In the genomic region with DNA sequence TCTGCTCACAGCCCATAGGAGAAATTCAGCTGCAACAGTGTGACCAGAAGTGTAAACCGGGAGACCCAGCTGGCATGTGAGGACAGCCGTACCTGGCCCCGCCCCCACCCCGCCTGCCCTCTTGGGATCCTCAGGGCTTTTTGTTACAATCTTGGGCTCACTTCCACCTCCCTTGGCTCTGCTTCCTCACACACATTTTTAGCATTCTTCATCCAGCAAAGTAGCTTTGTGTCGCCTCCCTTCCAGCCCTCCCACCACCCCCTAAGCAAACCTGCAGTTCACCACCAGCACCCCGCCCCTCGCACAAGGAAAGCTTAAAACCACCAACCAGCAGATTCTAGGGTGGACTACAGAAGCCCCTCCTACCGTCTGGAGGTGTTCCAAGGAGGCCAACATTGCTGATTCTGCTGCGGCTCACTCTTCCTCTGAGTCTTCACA, we compare ENCODE assay signal across 8 mouse cellular contexts.
DNase-seq lines count a peak whose midpoint lies in the region; ATAC-seq and TF ChIP-seq lines count a peak whose summit lies in the region.

No protein-coding gene starts in this region.

- peaks cover 3% of the 10 kb centered on the region; the same call in 1 of the 2 replicates for H3K4me1 ChIP-seq in heart, embryonic 11.5 days (ENCODE audit: control insufficient read depth, insufficient read depth, low read length)
- peaks cover 15% of the 10 kb centered on the region for H3K4me1 ChIP-seq in intestine, embryonic 16.5 days (ENCODE audit: control insufficient read depth, insufficient read depth, low read length)
- peaks cover 14% of the 10 kb centered on the region for H3K4me1 ChIP-seq in lung, embryonic 14.5 days (ENCODE audit: insufficient read depth)

- H3K4me2 ChIP-seq in heart, embryonic 11.5 days = peak overlapping the region; percentile 23; the same call in 1 of the 2 replicates
- H3K4me2 ChIP-seq in intestine, embryonic 16.5 days (ENCODE audit: low read depth, low read length) = peak overlapping the region; percentile 39
- H3K4me2 ChIP-seq in lung, embryonic 14.5 days = peak overlapping the region; percentile 40

- no peaks in the 10 kb centered on the region for H3K36me3 ChIP-seq in heart, embryonic 11.5 days (ENCODE audit: control insufficient read depth, insufficient read depth, low read length)
- no peaks in the 10 kb centered on the region for H3K36me3 ChIP-seq in intestine, embryonic 16.5 days (ENCODE audit: control insufficient read depth, insufficient read depth, low read length)
- H3K36me3 ChIP-seq in lung, embryonic 14.5 days (ENCODE audit: insufficient read depth) = no peaks in the 10 kb centered on the region

- H3K4me3 ChIP-seq in heart, embryonic 11.5 days (ENCODE audit: low read depth, low read length) = no peak overlapping the region
- no peak overlapping the region for H3K4me3 ChIP-seq in intestine, embryonic 16.5 days (ENCODE audit: low read length)
- no peak overlapping the region for H3K4me3 ChIP-seq in lung, embryonic 14.5 days (ENCODE audit: low read depth, low read length)

- peak; percentile 55 for ATAC-seq in heart, embryonic 11.5 days (replicated peaks; ENCODE audit: insufficient number of reproducible peaks, low FRiP score, low TSS enrichment)
- ATAC-seq in intestine, embryonic 16.5 days = peak; percentile 62
- ATAC-seq in lung, embryonic 14.5 days (ENCODE audit: insufficient read depth) = peak; percentile 92
- ATAC-seq in inflammation-experienced regulatory T-cells, adult 6 months = no peak

- TF ChIP-seq CTCF in lung, embryonic 14.5 days (IDR thresholded peaks at IDR 0.05; ENCODE audit: low read depth) = no peak

- 15% methylated on average over 9 of the region's 9 CpGs for WGBS in heart, embryonic 11.5 days (ENCODE audit: insufficient replicate concordance)
- WGBS in intestine, embryonic 16.5 days = 17% methylated on average over 9 of the region's 9 CpGs
- 17% methylated on average over 9 of the region's 9 CpGs for WGBS in lung, embryonic 14.5 days

- DNase-seq in heart, adult 18-20 months = no peak
- DNase-seq in embryo, embryonic 11 days = peak; percentile 30
- peak; percentile 80 for DNase-seq in lung, embryonic 14.5 days
- DNase-seq in adrenal gland, adult 18-20 months (ENCODE audit: low spot score in 2 of 2) = no peak
- DNase-seq in left cerebral cortex, adult 8-10 months (ENCODE audit: low spot score in 2 of 2) = no peak

- 0 out of 2 replicates have a peak overlapping the region, but pooled peaks have one; percentile 10 for H3K27ac ChIP-seq in heart, embryonic 11.5 days (ENCODE audit: low read depth, low read length)
- no peak overlapping the region for H3K27ac ChIP-seq in intestine, embryonic 16.5 days (ENCODE audit: low read length)
- peak overlapping the region; percentile 86 for H3K27ac ChIP-seq in lung, embryonic 14.5 days (ENCODE audit: low read depth)

- H3K9me3 ChIP-seq in heart, embryonic 11.5 days (replicated peaks; ENCODE audit: control insufficient read depth, low read length) = no peaks in the 10 kb centered on the region
- no peaks in the 10 kb centered on the region for H3K9me3 ChIP-seq in intestine, embryonic 16.5 days (ENCODE audit: control insufficient read depth, low read length)
- no peaks in the 10 kb centered on the region for H3K9me3 ChIP-seq in lung, embryonic 14.5 days (ENCODE audit: low read depth, low read length)

- no peak overlapping the region; the same call in 1 of the 2 replicates for H3K9ac ChIP-seq in heart, embryonic 11.5 days (ENCODE audit: low read depth, low read length)
- no peak overlapping the region for H3K9ac ChIP-seq in intestine, embryonic 16.5 days (ENCODE audit: low read depth, low read length)
- H3K9ac ChIP-seq in lung, embryonic 14.5 days = no peak overlapping the region; the same call in 1 of the 2 replicates

- no peaks in the 10 kb centered on the region for H3K27me3 ChIP-seq in heart, embryonic 11.5 days (ENCODE audit: control insufficient read depth, insufficient read depth, low read length)
- no peaks in the 10 kb centered on the region for H3K27me3 ChIP-seq in intestine, embryonic 16.5 days (replicated peaks; ENCODE audit: control insufficient read depth, insufficient read depth, low read length)
- no peaks in the 10 kb centered on the region for H3K27me3 ChIP-seq in lung, embryonic 14.5 days (ENCODE audit: insufficient read depth, low read length)

Comparison
In these comparisons a context has a peak if more than half of its experiments do, and no peak if none do; other contexts are left out.
1. DNase-seq: peak in embryo, embryonic 11 days (single experiment) and lung, embryonic 14.5 days (single experiment); none in heart, adult 18-20 months (0 of 2), adrenal gland, adult 18-20 months (0 of 2) and left cerebral cortex, adult 8-10 months (0 of 2).
2. Peak in every context shown above with its lines, with median percentiles within 50 percentile points of each other: H3K4me2 ChIP-seq.